Mouse (Mus musculus) 3T3-L1 (cell line): ENCODE data around the gene Aicda.
"Not testable (repeated sequence)": the region's sequence is repeated elsewhere in the genome, so short reads cannot be mapped to it uniquely, and the experiment has no call there.

Experiments
- DNase-seq: peaks from one replicate; pipeline ENCODE4 v3.0.0-alpha.2; 2015; ENCODE audit warnings: low read depth, low spot score

Aicda gene

GRCm38 (mm10) chr6:122554102-122554501 is 501 bp downstream of the Aicda start:
- DNase-seq: no peak

DNA sequence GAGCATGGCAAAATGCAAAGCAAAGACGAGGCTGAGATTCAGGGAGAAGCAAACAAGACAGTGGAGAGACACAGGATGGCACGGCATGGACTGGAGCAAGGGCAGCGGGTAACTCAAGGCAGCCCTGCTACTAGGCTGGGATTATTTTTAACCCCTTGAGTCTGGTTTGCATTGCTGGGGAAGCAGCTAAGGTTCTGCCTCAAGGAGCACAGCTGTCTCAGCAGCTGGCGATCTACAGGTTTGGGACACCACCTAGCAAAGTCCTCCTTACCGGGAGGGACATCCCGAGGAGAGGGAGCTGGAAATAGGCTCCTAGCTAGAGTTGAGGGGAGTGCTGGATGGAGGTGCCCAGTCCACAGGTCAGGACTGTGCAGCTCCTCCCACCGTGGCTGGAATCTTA is 1.7 kb downstream of the Aicda start:
- DNase-seq: no peak

DNA sequence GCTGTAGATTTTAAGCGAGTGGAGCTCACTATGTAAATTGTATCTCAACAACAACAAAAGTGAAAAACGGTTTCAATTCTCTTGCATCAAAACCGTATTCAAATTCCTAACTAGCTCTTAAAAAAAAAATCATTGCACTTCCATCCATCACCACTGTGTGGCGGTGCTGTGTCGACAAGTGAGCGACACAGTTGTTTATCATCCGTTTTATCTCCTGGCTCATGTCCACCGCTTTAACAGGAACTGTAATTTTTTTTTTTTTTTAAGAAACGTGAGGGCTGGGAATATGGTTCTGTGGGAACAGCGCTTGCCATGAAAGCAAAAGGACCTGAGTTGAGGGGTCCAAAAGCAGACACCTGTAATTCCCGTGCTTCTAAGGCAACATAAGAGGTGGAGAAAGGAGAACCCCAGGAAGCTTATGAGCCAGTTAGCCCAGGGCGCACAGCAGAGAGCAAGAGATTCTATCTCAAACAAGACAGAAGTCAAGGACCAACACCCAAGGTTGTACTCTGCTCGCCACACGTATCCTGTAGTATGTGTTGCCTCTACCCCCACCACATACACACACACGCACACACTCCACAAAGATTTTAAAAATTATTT is 3.5 kb downstream of the Aicda start:
- DNase-seq: peak; percentile 82

- DNase-seq: peak; percentile 92
These were observed 6.8 kb downstream of the Aicda start for GRCm38 (mm10) chr6:122560427-122560826.

- DNase-seq: no peak
These were observed 7.4 kb downstream of the Aicda start for GRCm38 (mm10) chr6:122561005-122561404.

- peak; percentile 86 for DNase-seq
These were observed 8.9 kb downstream of the Aicda start for GRCm38 (mm10) chr6:122562463-122562862.

DNA sequence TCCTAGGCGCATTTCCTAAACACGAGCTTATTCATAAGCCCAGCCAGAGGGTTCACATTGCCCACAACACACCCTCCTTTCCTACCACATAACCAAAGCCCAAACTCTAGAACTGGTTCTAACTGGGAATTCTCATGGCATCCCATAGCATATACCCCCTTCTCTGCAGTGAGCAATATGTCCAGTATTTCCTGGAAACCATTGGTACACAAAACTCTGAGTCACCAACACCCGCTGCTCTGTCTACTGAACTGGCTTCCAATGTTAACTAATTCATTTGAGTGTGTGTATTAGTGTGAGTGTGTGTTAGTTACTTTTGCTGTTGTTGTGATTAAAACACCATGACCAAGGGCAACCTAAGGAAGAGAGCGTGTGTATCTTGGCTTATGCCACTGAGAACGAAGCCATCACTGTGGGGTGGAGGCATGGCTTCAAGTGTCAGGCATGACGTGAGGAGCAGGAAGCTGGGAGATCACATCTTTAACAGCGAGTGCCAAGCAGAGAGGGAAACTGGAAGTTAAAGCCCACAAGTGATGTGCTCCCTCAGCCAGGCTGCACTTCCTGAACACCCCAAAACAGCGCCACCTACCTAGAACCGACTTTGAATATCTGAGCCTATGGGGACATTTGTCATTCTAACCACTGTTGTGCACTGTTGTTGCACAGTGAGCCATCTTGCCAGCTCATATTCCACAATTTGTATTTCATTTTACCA is 11.6 kb downstream of the Aicda start:
- peak; percentile 48 for DNase-seq

DNA sequence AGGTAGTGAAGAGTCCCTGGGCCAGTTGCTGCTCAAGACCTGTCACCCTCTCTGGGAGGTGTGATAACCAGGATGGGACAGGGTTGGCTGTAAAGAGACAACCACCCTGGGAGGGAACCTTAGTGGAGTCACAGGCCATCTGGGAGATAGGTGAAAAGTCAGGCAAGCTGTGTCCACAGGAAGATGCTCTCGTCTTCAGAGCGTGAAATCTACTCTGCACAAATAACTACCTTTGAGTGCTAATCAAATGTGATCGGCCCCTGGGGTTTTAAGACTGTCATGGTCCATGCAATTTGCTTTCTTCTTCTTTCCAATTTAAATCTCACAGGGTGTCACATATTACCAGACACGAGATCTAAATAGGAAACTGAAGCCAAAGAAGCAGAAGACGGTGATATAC is 15.5 kb downstream of the Aicda start:
- no peak for DNase-seq

DNA sequence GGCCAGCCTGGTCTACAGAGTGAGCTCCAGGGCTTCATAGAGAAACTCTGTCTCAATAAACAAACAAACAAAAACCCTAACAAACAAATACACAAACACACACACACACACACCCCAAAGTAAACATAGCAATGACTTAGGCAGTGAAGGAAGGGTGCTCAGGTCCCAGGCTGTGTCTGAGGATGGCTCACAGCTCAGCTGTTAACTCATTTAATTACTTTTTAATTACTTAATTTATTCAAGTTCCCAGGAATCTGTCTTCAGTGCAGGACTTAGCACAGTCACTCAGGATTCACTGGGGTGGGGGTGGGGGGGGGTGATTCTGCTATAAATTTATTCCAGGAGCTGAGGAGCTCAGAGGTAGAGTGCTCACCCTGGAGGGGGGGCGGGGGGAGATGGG is 16.2 kb downstream of the Aicda start:
- no peak for DNase-seq

GRCm38 (mm10) chr6:122570695-122571616 is 17.4 kb downstream of the Aicda start:
- peak; percentile 51 for DNase-seq

DNA sequence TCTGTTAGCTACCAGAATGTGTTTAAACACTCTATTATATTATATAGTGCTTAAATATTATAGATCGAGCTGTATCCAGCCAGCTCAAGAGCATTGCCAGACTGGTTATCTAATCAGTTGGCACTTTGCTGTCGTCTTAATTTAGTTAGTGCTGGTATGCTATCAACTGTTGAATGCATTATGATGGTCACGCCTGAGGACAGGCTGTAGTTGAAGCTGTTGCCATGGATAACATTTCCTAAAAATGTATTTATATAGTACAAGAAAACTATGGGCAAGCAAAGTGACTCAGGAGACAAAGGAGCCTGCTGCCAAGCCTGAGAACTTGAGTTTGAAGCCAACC is 18.0 kb downstream of the Aicda start:
- DNase-seq: no peak

- DNase-seq: not testable (repeated sequence)
These were observed 21.4 kb downstream of the Aicda start for GRCm38 (mm10) chr6:122575037-122575436.

DNA sequence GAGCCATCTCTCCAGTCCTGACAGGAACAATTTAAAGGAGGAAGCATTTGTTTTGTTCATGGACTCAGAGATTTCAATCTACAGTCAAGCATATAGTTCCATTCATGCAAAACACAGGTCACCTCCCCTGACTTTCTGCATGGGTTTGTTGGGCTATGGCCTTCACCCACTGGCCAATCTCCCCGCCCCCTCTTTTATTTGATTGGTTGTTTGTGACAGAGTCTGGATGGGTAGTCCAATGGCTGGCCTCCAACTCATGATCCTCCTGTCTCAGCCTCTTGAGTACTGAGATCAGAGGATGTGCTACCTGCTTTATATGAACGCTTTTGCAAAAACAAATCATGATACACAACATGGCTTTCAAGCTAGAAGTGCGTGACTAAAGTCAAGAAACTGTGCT is 23.4 kb downstream of the Aicda start:
- no peak for DNase-seq

- no peak for DNase-seq
These were observed 25.5 kb downstream of the Aicda start for GRCm38 (mm10) chr6:122579086-122579485.

DNA sequence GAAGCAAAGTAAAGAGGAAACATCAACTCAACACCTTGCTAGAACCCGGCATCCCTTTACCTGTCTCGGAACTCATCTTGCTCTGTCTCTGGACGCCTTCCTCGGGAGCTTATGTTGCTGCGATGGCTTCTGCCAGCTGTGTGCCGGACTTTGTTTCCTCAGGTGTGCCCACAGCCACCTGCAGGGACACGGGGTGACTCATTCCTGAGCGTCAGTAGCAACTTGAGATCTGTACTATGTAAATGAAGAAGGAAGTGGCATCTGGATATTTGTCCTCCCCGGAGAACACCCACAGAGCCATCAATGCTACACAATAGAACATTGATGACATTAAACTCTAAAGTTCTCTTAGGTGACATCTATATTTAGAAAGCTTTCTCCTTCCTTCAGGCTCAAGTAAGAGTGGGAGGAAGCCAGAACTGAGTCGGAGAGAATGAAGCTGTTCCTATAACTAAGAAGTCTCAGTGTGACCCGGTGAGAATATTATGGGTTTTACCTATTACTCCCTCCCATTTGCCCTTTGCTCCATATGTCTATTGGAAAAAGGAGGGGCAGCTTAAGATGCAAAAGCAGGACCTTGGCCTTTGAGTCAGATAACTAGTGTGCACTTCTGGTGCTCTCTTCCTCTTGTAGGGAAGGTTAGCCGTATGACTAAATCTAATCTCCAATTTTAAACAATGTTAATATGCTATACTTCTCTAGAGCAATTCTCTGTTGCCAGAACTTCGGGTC is 37.6 kb downstream of the Aicda start:
- no peak for DNase-seq

GRCm38 (mm10) chr6:122592905-122593304 is 39.3 kb downstream of the Aicda start:
- DNase-seq: peak; percentile 35

GRCm38 (mm10) chr6:122595637-122596036 is 42.0 kb downstream of the Aicda start:
- DNase-seq: peak; percentile 38

DNA sequence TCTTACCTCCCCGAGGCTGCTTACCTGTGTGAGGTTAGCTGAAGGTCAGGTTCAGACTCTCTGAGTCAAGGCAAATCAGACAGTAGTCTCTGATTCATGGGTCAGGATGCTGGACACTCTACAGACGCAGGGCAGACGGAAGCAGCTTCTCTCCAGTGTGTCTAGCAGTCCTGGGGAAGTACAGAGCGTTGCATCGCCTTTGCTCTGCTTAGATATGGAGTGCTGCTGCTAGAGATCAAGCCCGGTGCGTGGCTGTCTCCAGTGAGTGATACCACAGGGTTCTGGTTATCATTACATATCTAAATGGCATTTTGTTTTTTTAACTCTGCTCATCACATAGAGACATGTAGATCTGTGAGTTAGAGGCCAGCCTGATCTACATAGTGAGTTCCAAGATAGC is 43.0 kb downstream of the Aicda start:
- no peak for DNase-seq

GRCm38 (mm10) chr6:122598014-122598413 is 44.4 kb downstream of the Aicda start:
- no peak for DNase-seq

DNA sequence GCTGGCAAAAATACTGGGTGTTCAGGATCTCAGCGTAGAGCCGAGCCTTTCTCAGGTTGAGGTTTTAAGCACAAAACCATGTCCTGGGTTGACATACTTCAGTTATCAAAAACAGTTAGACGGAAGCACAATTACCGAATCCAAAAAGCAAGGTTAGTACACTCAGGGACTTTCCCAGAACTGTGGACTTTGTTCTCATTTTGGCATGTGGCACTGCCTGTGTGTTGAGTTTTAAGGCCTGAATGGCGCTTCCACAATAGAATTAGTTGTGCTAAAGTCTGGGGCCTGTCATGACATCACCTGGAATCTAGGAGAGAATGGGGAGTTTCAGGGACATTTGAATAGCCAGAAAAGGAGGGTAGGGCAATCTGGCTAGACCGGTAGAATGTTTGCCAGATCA is 44.8 kb downstream of the Aicda start:
- DNase-seq: no peak

GRCm38 (mm10) chr6:122599054-122599737 is 45.6 kb downstream of the Aicda start:
- no peak for DNase-seq
